Mouse (Mus musculus) MEL (cell line): ENCODE data around the gene Morc4. TPM values are rescaled to one million over a fixed set of nuclear protein-coding genes. Genes with fewer than 3 reads are reported as not detected.

Source experiments
- DNase-seq: peaks from one replicate; pipeline ENCODE4 v3.0.0; 2011; ENCODE audit warnings: low read depth, low spot score
- H3K27ac ChIP-seq: 2 replicates; pipeline ENCODE4 v1.5.1; 2012; ENCODE audit warnings: low read depth, mild to moderate bottlenecking, control low read depth, low read length, moderate library complexity; ENCODE audit not compliant: control insufficient read depth
- H3K27me3 ChIP-seq, 2 experiments: fragments of 150-350 bp in 1 of 2; sonication (generic) in 1 of 2; 2 replicates each; pipeline ENCODE4 v1.6.1; 2012; ENCODE audit warnings: low read length in 2 of 2, mild to moderate bottlenecking in 2 of 2, improper control_type of control experiment in 1 of 2, moderate library complexity in 1 of 2; ENCODE audit not compliant: insufficient read depth in 2 of 2, control insufficient read depth in 1 of 2
- H3K36me3 ChIP-seq, 2 experiments: 2 replicates each; pipeline ENCODE4 v1.6.1; 2012 to 2014; ENCODE audit warnings: low read length in 2 of 2, improper control_type of control experiment in 1 of 2, inconsistent platforms in 1 of 2, mild to moderate bottlenecking in 1 of 2; ENCODE audit not compliant: insufficient read depth in 2 of 2, control insufficient read depth in 1 of 2
- H3K4me1 ChIP-seq, 2 experiments: fragments of 150-350 bp in 1 of 2; sonication (generic) in 1 of 2; 2 replicates each; pipeline ENCODE4 v1.6.1; 2012; ENCODE audit warnings: low read length in 2 of 2, improper control_type of control experiment in 1 of 2, mild to moderate bottlenecking in 1 of 2; ENCODE audit not compliant: insufficient read depth in 2 of 2, control insufficient read depth in 1 of 2
- H3K4me3 ChIP-seq, 2 experiments: fragments of 150-350 bp in 1 of 2; sonication (generic) in 1 of 2; 2 replicates each; pipeline ENCODE4 v1.5.1; 2012; ENCODE audit warnings: low read depth in 2 of 2, low read length in 2 of 2, mild to moderate bottlenecking in 2 of 2, moderate library complexity in 2 of 2, control low read depth in 1 of 2, improper control_type of control experiment in 1 of 2; ENCODE audit not compliant: control insufficient read depth in 1 of 2, insufficient read depth in 1 of 2
- H3K79me2 ChIP-seq: 2 replicates; pipeline ENCODE4 v1.6.1; 2012; ENCODE audit warnings: mild to moderate bottlenecking, low read length, moderate library complexity; ENCODE audit not compliant: control insufficient read depth, poor library complexity, insufficient read depth
- H3K9ac ChIP-seq: 2 replicates; pipeline ENCODE4 v1.6.1; 2012; ENCODE audit warnings: low read depth, mild to moderate bottlenecking, control low read depth, low read length, moderate library complexity; ENCODE audit not compliant: control insufficient read depth, poor library complexity, severe bottlenecking
- H3K9me3 ChIP-seq: fragments of 150-350 bp; sonication (generic); replicated peaks from 2 replicates; pipeline ENCODE4 v1.6.1; 2012; ENCODE audit warnings: mild to moderate bottlenecking, low read length, improper control_type of control experiment, moderate library complexity; ENCODE audit not compliant: insufficient read depth
- BHLHE40 ChIP-seq: IDR thresholded peaks from 2 replicates; pipeline ENCODE4 v1.6.1; 2012; ENCODE audit warnings: low read depth, mild to moderate bottlenecking, inconsistent platforms, low read length, improper control_type of control experiment, borderline replicate concordance
- CHD1 ChIP-seq: IDR thresholded peaks from 2 replicates; pipeline ENCODE4 v1.6.1; 2012; ENCODE audit warnings: low read depth, mild to moderate bottlenecking, inconsistent platforms, low read length, improper control_type of control experiment
- CHD2 ChIP-seq: IDR thresholded peaks from 2 replicates; pipeline ENCODE4 v1.6.1; 2011; ENCODE audit warnings: low read length, improper control_type of control experiment
- CTCF ChIP-seq, 3 experiments: IDR thresholded peaks in 2 of 3; conservative IDR thresholded peaks in 1 of 3; 2 replicates each; pipeline ENCODE4 v1.5.1; 2011 to 2012; ENCODE audit warnings: low read length in 3 of 3, low read depth in 2 of 3, mild to moderate bottlenecking in 2 of 3, improper control_type of control experiment in 1 of 3, inconsistent platforms in 1 of 3, mixed read lengths in 1 of 3, moderate library complexity in 1 of 3; ENCODE audit not compliant: control insufficient read depth in 1 of 3, insufficient read depth in 1 of 3, poor library complexity in 1 of 3, severe bottlenecking in 1 of 3
- E2F4 ChIP-seq: IDR thresholded peaks from 2 replicates; pipeline ENCODE4 v1.6.1; 2011; ENCODE audit warnings: low read depth, low read length, improper control_type of control experiment, borderline replicate concordance
- ELF1 ChIP-seq: IDR thresholded peaks from 2 replicates; pipeline ENCODE4 v1.6.1; 2014; ENCODE audit warnings: low read depth, mild to moderate bottlenecking, inconsistent platforms, low read length, improper control_type of control experiment, moderate library complexity
- EP300 ChIP-seq, 2 experiments: IDR thresholded peaks; 2 replicates each; pipeline ENCODE4 v1.6.1; 2011; ENCODE audit warnings: improper control_type of control experiment in 2 of 2, low read length in 2 of 2, low read depth in 1 of 2, mild to moderate bottlenecking in 1 of 2
- ETS1 ChIP-seq: IDR thresholded peaks from 2 replicates; pipeline ENCODE4 v1.6.1; 2012; ENCODE audit warnings: low read depth, mild to moderate bottlenecking, inconsistent platforms, low read length, improper control_type of control experiment, moderate library complexity
- GABPA ChIP-seq: IDR thresholded peaks from 2 replicates; pipeline ENCODE4 v1.6.1; 2012; ENCODE audit warnings: low read depth, mild to moderate bottlenecking, inconsistent platforms, low read length, improper control_type of control experiment, moderate library complexity
- GATA1 ChIP-seq: IDR thresholded peaks from 2 replicates; pipeline ENCODE4 v1.6.1; 2011; ENCODE audit warnings: low read depth, low read length, improper control_type of control experiment
- HCFC1 ChIP-seq: IDR thresholded peaks from 2 replicates; pipeline ENCODE4 v1.6.1; 2012; ENCODE audit warnings: low read depth, mild to moderate bottlenecking, inconsistent platforms, low read length, improper control_type of control experiment, moderate library complexity
- JUND ChIP-seq: IDR thresholded peaks from 2 replicates; pipeline ENCODE4 v1.6.1; 2011; ENCODE audit warnings: low read depth, mild to moderate bottlenecking, improper control_type of control experiment, low read length
- KAT2A ChIP-seq: conservative IDR thresholded peaks from 2 replicates; pipeline ENCODE4 v1.6.1; 2012; ENCODE audit warnings: low read depth, low read length, improper control_type of control experiment, inconsistent platforms
- MAFK ChIP-seq: IDR thresholded peaks from 2 replicates; pipeline ENCODE4 v1.6.1; 2011; ENCODE audit warnings: low read depth, mild to moderate bottlenecking, low read length, improper control_type of control experiment, borderline replicate concordance
- MAX ChIP-seq: IDR thresholded peaks from 2 replicates; pipeline ENCODE4 v1.6.1; 2011; ENCODE audit warnings: low read length, improper control_type of control experiment
- MAZ ChIP-seq: IDR thresholded peaks from 2 replicates; pipeline ENCODE4 v1.6.1; 2012; ENCODE audit warnings: low read depth, mild to moderate bottlenecking, inconsistent platforms, low read length, improper control_type of control experiment
- MYC ChIP-seq: IDR thresholded peaks from 2 replicates; pipeline ENCODE4 v1.6.1; 2011; ENCODE audit warnings: low read depth, mild to moderate bottlenecking, low read length, improper control_type of control experiment, moderate library complexity
- NELFE ChIP-seq: IDR thresholded peaks from 2 replicates; pipeline ENCODE4 v1.6.1; 2011; ENCODE audit warnings: low read depth, low read length, improper control_type of control experiment
- NRF1 ChIP-seq: IDR thresholded peaks from 2 replicates; pipeline ENCODE4 v1.6.1; 2014; ENCODE audit warnings: low read depth, mild to moderate bottlenecking, inconsistent platforms, low read length, improper control_type of control experiment, moderate library complexity; ENCODE audit not compliant: poor library complexity, insufficient read depth, severe bottlenecking
- POLR2AphosphoS2 ChIP-seq: IDR thresholded peaks from 2 replicates; pipeline ENCODE4 v1.6.1; 2011; ENCODE audit warnings: low read length, improper control_type of control experiment
- POLR2AphosphoS5 ChIP-seq: IDR thresholded peaks from 2 replicates; pipeline ENCODE4 v1.6.1; 2012; ENCODE audit warnings: low read depth, borderline replicate concordance, mild to moderate bottlenecking, inconsistent platforms, low read length, moderate library complexity, mixed read lengths
- RAD21 ChIP-seq: IDR thresholded peaks from 2 replicates; pipeline ENCODE4 v1.6.1; 2011; ENCODE audit warnings: mild to moderate bottlenecking, low read depth, low read length, improper control_type of control experiment
- SIN3A ChIP-seq: IDR thresholded peaks from 2 replicates; pipeline ENCODE4 v1.6.1; 2012; ENCODE audit warnings: low read length, improper control_type of control experiment, inconsistent platforms
- SMC3 ChIP-seq: IDR thresholded peaks from 2 replicates; pipeline ENCODE4 v1.6.1; 2011; ENCODE audit warnings: low read depth, low read length, improper control_type of control experiment
- UBTF ChIP-seq: IDR thresholded peaks from 2 replicates; pipeline ENCODE4 v1.6.1; 2012; ENCODE audit warnings: low read depth, mild to moderate bottlenecking, inconsistent platforms, low read length, improper control_type of control experiment, moderate library complexity, borderline replicate concordance; ENCODE audit not compliant: insufficient read depth
- USF1 ChIP-seq: IDR thresholded peaks from 2 replicates; pipeline ENCODE4 v1.6.1; 2014; ENCODE audit warnings: low read depth, mild to moderate bottlenecking, inconsistent platforms, low read length, improper control_type of control experiment, moderate library complexity
- USF2 ChIP-seq, 2 experiments: IDR thresholded peaks; 2 replicates each; pipeline ENCODE4 v1.6.1; 2011 to 2012; ENCODE audit warnings: improper control_type of control experiment in 2 of 2, low read length in 2 of 2, borderline replicate concordance in 1 of 2, inconsistent platforms in 1 of 2, low read depth in 1 of 2, mild to moderate bottlenecking in 1 of 2; ENCODE audit not compliant: insufficient read depth in 1 of 2
- ZC3H11A ChIP-seq: IDR thresholded peaks from 2 replicates; pipeline ENCODE4 v1.6.1; 2012; ENCODE audit warnings: low read depth, mild to moderate bottlenecking, inconsistent platforms, low read length, improper control_type of control experiment
- ZKSCAN1 ChIP-seq: IDR thresholded peaks from 2 replicates; pipeline ENCODE4 v1.6.1; 2012; ENCODE audit warnings: low read depth, mild to moderate bottlenecking, inconsistent platforms, low read length, improper control_type of control experiment, moderate library complexity
- ZMIZ1 ChIP-seq: IDR thresholded peaks from 2 replicates; pipeline ENCODE4 v1.6.1; 2012; ENCODE audit warnings: low read depth, mild to moderate bottlenecking, inconsistent platforms, low read length, improper control_type of control experiment, moderate library complexity
- ZNF384 ChIP-seq: IDR thresholded peaks from 2 replicates; pipeline ENCODE4 v1.6.1; 2012; ENCODE audit warnings: low read depth, mild to moderate bottlenecking, inconsistent platforms, low read length, improper control_type of control experiment
- polyA plus RNA-seq, 2 experiments: library from polyadenylated mRNA; stranded (reverse) in 1 of 2; unstranded in 1 of 2; fragments of >175 nt in 1 of 2; fragments of >200 nt in 1 of 2; gene quantifications; 2 replicates each; pipeline versions ENCODE4 v1.2.1 to v1.2.4; 2012; ENCODE audit warnings: low replicate concordance in 2 of 2, low read depth in 1 of 2; ENCODE audit not compliant: insufficient read length in 2 of 2, insufficient read depth in 1 of 2, missing spikeins in 1 of 2
- total RNA-seq: library from RNA; depleted of rRNA; stranded (reverse); fragments of 300-350 nt; gene quantifications from 2 replicates; pipeline ENCODE4 v1.2.3, GENCODE M21; 2012

Morc4 gene
- total and polyA plus RNA-seq, 3 experiments = 4.2 to 221 (median 20.4) TPM

DNA sequence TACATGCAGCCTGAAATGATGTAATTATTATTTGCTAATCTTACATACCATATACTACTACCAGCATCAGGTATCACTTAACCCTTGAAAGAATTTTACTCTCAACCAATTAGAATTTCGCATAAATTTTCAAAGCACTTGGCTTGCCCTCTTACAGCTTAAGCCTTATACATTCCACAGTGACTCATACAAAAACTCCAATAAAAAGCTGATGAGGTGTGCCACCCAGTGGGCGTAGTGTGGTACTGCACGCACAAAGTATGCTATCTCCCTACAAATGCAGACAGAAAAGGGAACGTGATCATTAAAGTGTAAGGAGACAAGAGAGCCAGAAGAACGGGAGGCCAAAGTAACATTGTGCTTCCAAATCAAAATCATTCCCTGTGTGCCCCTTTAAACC, 39.0 kb downstream of the Morc4 start:
- peak; percentile 89 for DNase-seq
- H3K79me2 ChIP-seq = no peaks in the 10 kb centered on the region
- no peaks in the 10 kb centered on the region for H3K9me3 ChIP-seq
- H3K27ac ChIP-seq = no peak overlapping the region
- H3K9ac ChIP-seq = no peak overlapping the region
- H3K27me3 ChIP-seq = no peaks in the 10 kb centered on the region
- peaks cover 6 to 7% of the 10 kb centered on the region in 2 experiments for H3K4me1 ChIP-seq
- H3K4me3 ChIP-seq = no peak overlapping the region
- TF ChIP-seq UBTF (no peak), MAX (no peak), ZC3H11A (peak; percentile 99), GATA1 (no peak), ZKSCAN1 (no peak), NELFE (no peak), HCFC1 (no peak), NRF1 (no peak), MYC (no peak), ZNF384 (no peak), RAD21 (peak; percentile 100), GABPA (no peak), POLR2AphosphoS2 (no peak), MAZ (no peak), JUND (0 out of 2 replicates have a peak, but pooled peaks have one; percentile 54), USF1 (no peak), EP300 (IDR thresholded peaks at IDR 0.05; ENCODE audit: low read depth in 1 of 2, low read length in 2 of 2) (no peak), SIN3A (peak; percentile 44; the same call in 1 of the 2 replicates), CHD2 (no peak), USF2 (IDR thresholded peaks at IDR 0.05; ENCODE audit: borderline replicate concordance in 1 of 2, insufficient read depth in 1 of 2, low read depth in 1 of 2, low read length in 2 of 2) (no peak), BHLHE40 (no peak), ETS1 (no peak), ZMIZ1 (no peak), MAFK (no peak), ELF1 (no peak), CTCF (IDR thresholded peaks at IDR 0.05 in 2 of 3, conservative IDR thresholded peaks at IDR 0.05 in 1 of 3; ENCODE audit: control insufficient read depth in 1 of 3, insufficient read depth in 1 of 3, low read depth in 2 of 3, low read length in 3 of 3, poor library complexity in 1 of 3, severe bottlenecking in 1 of 3) (peak; percentile 86 to 99 (median 87)), POLR2AphosphoS5 (no peak), KAT2A (no peak), SMC3 (peak; percentile 99), E2F4 (no peak), CHD1 (no peak)
- H3K36me3 ChIP-seq = peaks cover 0 to 15% of the 10 kb centered on the region in 2 experiments; a peak in 2 of 4 replicates
